Mouse (Mus musculus) MEL (cell line): ENCODE data around the gene Reg1.

ENCODE experiments used
- CHD2 ChIP-seq: IDR thresholded peaks from 2 replicates; pipeline ENCODE4 v1.6.1; 2011; ENCODE audit warnings: low read length, improper control_type of control experiment
- CTCF ChIP-seq, 3 experiments: IDR thresholded peaks in 2 of 3; conservative IDR thresholded peaks in 1 of 3; 2 replicates each; pipeline ENCODE4 v1.5.1; 2011 to 2012; ENCODE audit warnings: low read length in 3 of 3, low read depth in 2 of 3, mild to moderate bottlenecking in 2 of 3, improper control_type of control experiment in 1 of 3, inconsistent platforms in 1 of 3, mixed read lengths in 1 of 3, moderate library complexity in 1 of 3; ENCODE audit not compliant: control insufficient read depth in 1 of 3, insufficient read depth in 1 of 3, poor library complexity in 1 of 3, severe bottlenecking in 1 of 3
- E2F4 ChIP-seq: IDR thresholded peaks from 2 replicates; pipeline ENCODE4 v1.6.1; 2011; ENCODE audit warnings: low read depth, low read length, improper control_type of control experiment, borderline replicate concordance
- EP300 ChIP-seq, 2 experiments: IDR thresholded peaks; 2 replicates each; pipeline ENCODE4 v1.6.1; 2011; ENCODE audit warnings: improper control_type of control experiment in 2 of 2, low read length in 2 of 2, low read depth in 1 of 2, mild to moderate bottlenecking in 1 of 2
- ETS1 ChIP-seq: IDR thresholded peaks from 2 replicates; pipeline ENCODE4 v1.6.1; 2012; ENCODE audit warnings: low read depth, mild to moderate bottlenecking, inconsistent platforms, low read length, improper control_type of control experiment, moderate library complexity
- MAX ChIP-seq: IDR thresholded peaks from 2 replicates; pipeline ENCODE4 v1.6.1; 2011; ENCODE audit warnings: low read length, improper control_type of control experiment
- MXI1 ChIP-seq: IDR thresholded peaks from 2 replicates; pipeline ENCODE4 v1.6.1; 2011; ENCODE audit warnings: mild to moderate bottlenecking, low read depth, low read length, improper control_type of control experiment
- NRF1 ChIP-seq: IDR thresholded peaks from 2 replicates; pipeline ENCODE4 v1.6.1; 2014; ENCODE audit warnings: low read depth, mild to moderate bottlenecking, inconsistent platforms, low read length, improper control_type of control experiment, moderate library complexity; ENCODE audit not compliant: poor library complexity, insufficient read depth, severe bottlenecking
- POLR2A ChIP-seq, 2 experiments: IDR thresholded peaks; 2 replicates each; pipeline ENCODE4 v1.6.1; 2011 to 2012; ENCODE audit warnings: low read length in 2 of 2, mild to moderate bottlenecking in 2 of 2, control low read depth in 1 of 2, improper control_type of control experiment in 1 of 2, low read depth in 1 of 2, moderate library complexity in 1 of 2; ENCODE audit not compliant: control insufficient read depth in 1 of 2, insufficient read depth in 1 of 2, poor library complexity in 1 of 2
- USF1 ChIP-seq: IDR thresholded peaks from 2 replicates; pipeline ENCODE4 v1.6.1; 2014; ENCODE audit warnings: low read depth, mild to moderate bottlenecking, inconsistent platforms, low read length, improper control_type of control experiment, moderate library complexity
- ZKSCAN1 ChIP-seq: IDR thresholded peaks from 2 replicates; pipeline ENCODE4 v1.6.1; 2012; ENCODE audit warnings: low read depth, mild to moderate bottlenecking, inconsistent platforms, low read length, improper control_type of control experiment, moderate library complexity

- no peak for TF ChIP-seq POLR2A (IDR thresholded peaks at IDR 0.05; ENCODE audit: control insufficient read depth in 1 of 2, insufficient read depth in 1 of 2, low read depth in 1 of 2, low read length in 2 of 2, poor library complexity in 1 of 2)
- no peak for TF ChIP-seq CTCF (IDR thresholded peaks at IDR 0.05 in 2 of 3, conservative IDR thresholded peaks at IDR 0.05 in 1 of 3; ENCODE audit: control insufficient read depth in 1 of 3, insufficient read depth in 1 of 3, low read depth in 2 of 3, low read length in 3 of 3, poor library complexity in 1 of 3, severe bottlenecking in 1 of 3)
- no peak for TF ChIP-seq E2F4
- TF ChIP-seq EP300 (IDR thresholded peaks at IDR 0.05; ENCODE audit: low read depth in 1 of 2, low read length in 2 of 2) = no peak
- no peak for TF ChIP-seq ETS1
- no peak for TF ChIP-seq NRF1
- no peak for TF ChIP-seq MAX
- TF ChIP-seq ZKSCAN1 = no peak
- no peak for TF ChIP-seq MXI1
- TF ChIP-seq USF1 = no peak
- TF ChIP-seq CHD2 = no peak
Measured at GRCm38 (mm10) chr6:78463266-78463665, 40.8 kb downstream of the Reg1 start.
